Mouse (Mus musculus): ENCODE results near the gene Large2. TPM values are rescaled to one million over a fixed set of nuclear protein-coding genes. Genes with fewer than 3 reads are reported as not detected.

Gene Large2
- polyA plus RNA-seq, 1 experiment = 1.9 TPM

- Histone ChIP-seq H3K4me3 (ENCODE audit: extremely low read depth, insufficient read depth, insufficient read length) (no peak overlapping the region), H3K27ac (ENCODE audit: insufficient read depth, low read length) (no peak overlapping the region), H3K27me3 (ENCODE audit: control insufficient read depth, insufficient read depth, low read length) (no peaks in the 10 kb centered on the region), H3K4me1 (ENCODE audit: control insufficient read depth, insufficient read depth, insufficient read length) (no peaks in the 10 kb centered on the region), H3K36me3 (ENCODE audit: control insufficient read depth, insufficient read depth, low read length) (peaks cover 31% of the 10 kb centered on the region)
- DNase-seq (ENCODE audit: low read depth in 1 of 2, low spot score in 2 of 2) = no peak
- whole genome bisulfite sequencing = 94% methylated on average over 5 of the region's 5 CpGs
- no peak for TF ChIP-seq CTCF (IDR thresholded peaks at IDR 0.05; ENCODE audit: extremely low read depth, insufficient read depth, insufficient read length, insufficient replicate concordance)
- TF ChIP-seq POLR2A (IDR thresholded peaks at IDR 0.05; ENCODE audit: low read depth, low read length) = no peak
Observed at GRCm38 (mm10) chr2:92353402-92353801, 21.3 kb downstream of the Large2 start.

- TF ChIP-seq CTCF (IDR thresholded peaks at IDR 0.05; ENCODE audit: extremely low read depth, insufficient read depth, insufficient read length, insufficient replicate concordance) (no peak), POLR2A (IDR thresholded peaks at IDR 0.05; ENCODE audit: low read depth, low read length) (no peak)
- Histone ChIP-seq H3K27ac (ENCODE audit: insufficient read depth, low read length) (no peak overlapping the region), H3K4me1 (ENCODE audit: control insufficient read depth, insufficient read depth, insufficient read length) (no peaks in the 10 kb centered on the region), H3K27me3 (ENCODE audit: control insufficient read depth, insufficient read depth, low read length) (no peaks in the 10 kb centered on the region), H3K36me3 (ENCODE audit: control insufficient read depth, insufficient read depth, low read length) (peaks cover 28% of the 10 kb centered on the region), H3K4me3 (ENCODE audit: extremely low read depth, insufficient read depth, insufficient read length) (no peak overlapping the region)
- no peak for DNase-seq (ENCODE audit: low read depth in 1 of 2, low spot score in 2 of 2)
- 90% methylated on average over 5 of the region's 5 CpGs for WGBS
Observed at GRCm38 (mm10) chr2:92350686-92351085, 24.0 kb downstream of the Large2 start.

GRCm38 (mm10) chr2:92349589-92350425, 24.9 kb downstream of the Large2 start:
- TF ChIP-seq POLR2A (IDR thresholded peaks at IDR 0.05; ENCODE audit: low read depth, low read length) (no peak), CTCF (IDR thresholded peaks at IDR 0.05; ENCODE audit: extremely low read depth, insufficient read depth, insufficient read length, insufficient replicate concordance) (no peak)
- no peak for DNase-seq (ENCODE audit: low read depth in 1 of 2, low spot score in 2 of 2)
- Histone ChIP-seq H3K4me1 (ENCODE audit: control insufficient read depth, insufficient read depth, insufficient read length) (no peaks in the 10 kb centered on the region), H3K27me3 (ENCODE audit: control insufficient read depth, insufficient read depth, low read length) (no peaks in the 10 kb centered on the region), H3K36me3 (ENCODE audit: control insufficient read depth, insufficient read depth, low read length) (peaks cover 32% of the 10 kb centered on the region), H3K27ac (ENCODE audit: insufficient read depth, low read length) (no peak overlapping the region), H3K4me3 (ENCODE audit: extremely low read depth, insufficient read depth, insufficient read length) (no peak overlapping the region)
- 89% methylated on average over 6 of the region's 6 CpGs for WGBS

- Histone ChIP-seq H3K27ac (ENCODE audit: insufficient read depth, low read length) (no peak overlapping the region), H3K27me3 (ENCODE audit: control insufficient read depth, insufficient read depth, low read length) (no peaks in the 10 kb centered on the region), H3K36me3 (ENCODE audit: control insufficient read depth, insufficient read depth, low read length) (peaks cover 36% of the 10 kb centered on the region), H3K4me1 (ENCODE audit: control insufficient read depth, insufficient read depth, insufficient read length) (no peaks in the 10 kb centered on the region), H3K4me3 (ENCODE audit: extremely low read depth, insufficient read depth, insufficient read length) (no peak overlapping the region)
- TF ChIP-seq CTCF (IDR thresholded peaks at IDR 0.05; ENCODE audit: extremely low read depth, insufficient read depth, insufficient read length, insufficient replicate concordance) (no peak), POLR2A (IDR thresholded peaks at IDR 0.05; ENCODE audit: low read depth, low read length) (no peak)
- no peak for DNase-seq (ENCODE audit: low read depth in 1 of 2, low spot score in 2 of 2)
- WGBS = 83% methylated on average over 2 of the region's 2 CpGs
Observed at GRCm38 (mm10) chr2:92347191-92347590, 27.5 kb downstream of the Large2 start.

- no peak for DNase-seq (ENCODE audit: low read depth in 1 of 2, low spot score in 2 of 2)
- peaks cover 16% of the 10 kb centered on the region for H3K36me3 ChIP-seq (ENCODE audit: control insufficient read depth, insufficient read depth, low read length)
- no peaks in the 10 kb centered on the region for H3K27me3 ChIP-seq (ENCODE audit: control insufficient read depth, insufficient read depth, low read length)
- H3K4me3 ChIP-seq (ENCODE audit: extremely low read depth, insufficient read depth, insufficient read length) = no peak overlapping the region
- no peak overlapping the region for H3K27ac ChIP-seq (ENCODE audit: insufficient read depth, low read length)
- no peaks in the 10 kb centered on the region for H3K4me1 ChIP-seq (ENCODE audit: control insufficient read depth, insufficient read depth, insufficient read length)
- no peak for TF ChIP-seq POLR2A (IDR thresholded peaks at IDR 0.05; ENCODE audit: low read depth, low read length)
- TF ChIP-seq CTCF (IDR thresholded peaks at IDR 0.05; ENCODE audit: extremely low read depth, insufficient read depth, insufficient read length, insufficient replicate concordance) = no peak
Observed at GRCm38 (mm10) chr2:92342418-92342817, 32.3 kb downstream of the Large2 start.

GRCm38 (mm10) chr2:92331871-92332270, 42.8 kb downstream of the Large2 start:
- DNase-seq (ENCODE audit: low read depth in 1 of 2, low spot score in 2 of 2) = no peak
- Histone ChIP-seq H3K27me3 (ENCODE audit: control insufficient read depth, insufficient read depth, low read length) (no peaks in the 10 kb centered on the region), H3K4me3 (ENCODE audit: extremely low read depth, insufficient read depth, insufficient read length) (no peak overlapping the region), H3K27ac (ENCODE audit: insufficient read depth, low read length) (no peak overlapping the region), H3K4me1 (ENCODE audit: control insufficient read depth, insufficient read depth, insufficient read length) (no peaks in the 10 kb centered on the region), H3K36me3 (ENCODE audit: control insufficient read depth, insufficient read depth, low read length) (peaks cover 24% of the 10 kb centered on the region)
- no peak for TF ChIP-seq CTCF (IDR thresholded peaks at IDR 0.05; ENCODE audit: extremely low read depth, insufficient read depth, insufficient read length, insufficient replicate concordance)
- no peak for TF ChIP-seq POLR2A (IDR thresholded peaks at IDR 0.05; ENCODE audit: low read depth, low read length)
- 93% methylated on average over 2 of the region's 2 CpGs for WGBS

GRCm38 (mm10) chr2:92331410-92331809, 43.3 kb downstream of the Large2 start:
- H3K4me3 ChIP-seq (ENCODE audit: extremely low read depth, insufficient read depth, insufficient read length) = no peak overlapping the region
- no peaks in the 10 kb centered on the region for H3K27me3 ChIP-seq (ENCODE audit: control insufficient read depth, insufficient read depth, low read length)
- H3K4me1 ChIP-seq (ENCODE audit: control insufficient read depth, insufficient read depth, insufficient read length) = no peaks in the 10 kb centered on the region
- no peak for DNase-seq (ENCODE audit: low read depth in 1 of 2, low spot score in 2 of 2)
- 77% methylated on average over 2 of the region's 2 CpGs for WGBS
- H3K36me3 ChIP-seq (ENCODE audit: control insufficient read depth, insufficient read depth, low read length) = peaks cover 25% of the 10 kb centered on the region
- no peak overlapping the region for H3K27ac ChIP-seq (ENCODE audit: insufficient read depth, low read length)
- TF ChIP-seq POLR2A (IDR thresholded peaks at IDR 0.05; ENCODE audit: low read depth, low read length) (no peak), CTCF (IDR thresholded peaks at IDR 0.05; ENCODE audit: extremely low read depth, insufficient read depth, insufficient read length, insufficient replicate concordance) (no peak)
